Mouse (Mus musculus): Measurements from ENCODE around the gene Dusp8.

DNA sequence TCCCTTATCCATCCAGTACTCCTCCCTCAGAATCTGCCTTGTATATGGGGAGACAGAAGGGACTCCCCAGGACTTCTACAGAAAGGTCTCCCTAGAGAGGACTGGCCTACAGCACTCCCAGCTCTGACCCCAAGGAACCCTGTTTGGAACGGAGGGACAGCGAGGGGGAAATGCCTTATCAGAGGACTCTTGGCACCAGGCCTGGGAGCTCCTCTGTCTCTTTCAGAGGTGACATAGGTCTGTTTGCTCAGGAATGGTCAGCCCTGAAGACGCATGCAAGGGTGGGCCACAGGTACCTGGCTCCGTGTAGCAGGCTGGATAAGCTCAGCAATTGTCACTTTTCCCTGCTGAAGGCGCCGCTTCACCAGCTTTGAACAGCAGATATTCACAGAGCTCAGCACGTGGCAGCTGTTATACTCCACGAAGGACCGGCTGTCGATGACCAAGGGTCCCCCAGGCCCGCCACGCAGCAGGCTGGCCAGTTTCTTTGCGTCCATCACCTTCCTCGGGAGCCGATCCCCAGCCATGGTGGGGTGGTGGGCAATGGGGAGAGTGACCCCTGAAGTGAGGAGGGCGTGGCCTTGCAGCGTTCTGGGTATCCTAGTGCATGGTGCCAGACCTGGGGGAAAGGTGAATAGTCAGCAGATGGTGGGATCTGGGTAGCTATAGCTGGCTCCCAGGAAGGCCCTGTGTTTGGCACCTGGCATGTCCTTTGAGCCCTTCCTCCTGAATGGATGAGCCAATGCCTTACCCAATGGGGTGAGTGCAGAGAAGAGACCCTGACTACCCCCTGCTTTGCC lies 5.8 kb downstream of the Dusp8 start:
- no peak for TF ChIP-seq EP300 (IDR thresholded peaks at IDR 0.05; ENCODE audit: low read depth)
- TF ChIP-seq CTCF (IDR thresholded peaks at IDR 0.05; ENCODE audit: low read depth), result no peak
